Mouse (Mus musculus) embryonic facial prominence, embryonic 15.5 days (tissue): ENCODE measurements around the gene Fbxo39. TPM values are rescaled to one million over a fixed set of nuclear protein-coding genes. Genes with fewer than 3 reads are reported as not detected.

ENCODE experiments used
- ATAC-seq: fragments of 200-750 bp; cut with Nextera tagmentation; 2 replicates; pipeline ENCODE4 v1.8.0; 2017; ENCODE audit warnings: low read depth, moderate TSS enrichment; ENCODE audit not compliant: insufficient number of reproducible peaks, low FRiP score, low TSS enrichment
- H3K27ac ChIP-seq: fragments of 300-500 bp; sonication (generic); replicated peaks from 2 replicates; pipeline ENCODE4 v1.5.1; 2015; ENCODE audit warnings: mild to moderate bottlenecking, inconsistent platforms
- H3K27me3 ChIP-seq: fragments of 300-500 bp; sonication (generic); 2 replicates; pipeline ENCODE4 v1.6.1; 2015; ENCODE audit warnings: inconsistent platforms
- H3K36me3 ChIP-seq: fragments of 300-500 bp; sonication (generic); 2 replicates; pipeline ENCODE4 v1.6.1; 2015; ENCODE audit warnings: mild to moderate bottlenecking, inconsistent platforms
- H3K4me1 ChIP-seq: fragments of 300-500 bp; sonication (generic); 2 replicates; pipeline ENCODE4 v1.6.1; 2015; ENCODE audit warnings: inconsistent platforms
- H3K4me2 ChIP-seq: fragments of 300-500 bp; sonication (generic); replicated peaks from 2 replicates; pipeline ENCODE4 v1.6.1; 2015; ENCODE audit warnings: mild to moderate bottlenecking, inconsistent platforms
- H3K4me3 ChIP-seq: fragments of 300-500 bp; sonication (generic); replicated peaks from 2 replicates; pipeline ENCODE4 v1.5.1; 2015; ENCODE audit warnings: mild to moderate bottlenecking, inconsistent platforms
- H3K9ac ChIP-seq: fragments of 300-500 bp; sonication (generic); 2 replicates; pipeline ENCODE4 v1.6.1; 2015; ENCODE audit warnings: inconsistent platforms
- H3K9me3 ChIP-seq: fragments of 300-500 bp; sonication (generic); replicated peaks from 2 replicates; pipeline ENCODE4 v1.6.1; 2016; ENCODE audit warnings: inconsistent platforms
- WGBS: fragments of 180-500 bp; shearing (Covaris S2); methylation state at CpG from one replicate; pipeline ENCODE4 v1.1.7; 2015; 5-methylcytosine and 5-hydroxymethylcytosine counted together
- polyA plus RNA-seq: library from polyadenylated mRNA; unstranded; fragments of >200 nt; fragmentation: Nextera tagmentation; extraction: Ambion mirVana; gene quantifications from 2 replicates; pipeline ENCODE4 v1.2.1, GENCODE M21; 2015

The Fbxo39 gene
- polyA plus RNA-seq, 1 experiment from 2014 or later: not detected

- Histone ChIP-seq H3K9ac (no peak overlapping the region), H3K36me3 (no peaks in the 10 kb centered on the region), H3K27me3 (no peaks in the 10 kb centered on the region), H3K27ac (no peak overlapping the region), H3K4me1 (peaks cover 10% of the 10 kb centered on the region), H3K4me3 (no peak overlapping the region), H3K4me2 (no peak overlapping the region), H3K9me3 (no peaks in the 10 kb centered on the region)
- ATAC-seq: no peak
- WGBS: 31% methylated on average over 8 of the region's 8 CpGs
Measured at GRCm38 (mm10) chr11:72349016-72349415, 34.8 kb downstream of the Fbxo39 start.

- Histone ChIP-seq H3K4me2 (no peak overlapping the region), H3K9me3 (no peaks in the 10 kb centered on the region), H3K4me3 (no peak overlapping the region), H3K36me3 (no peaks in the 10 kb centered on the region), H3K27me3 (no peaks in the 10 kb centered on the region), H3K9ac (no peak overlapping the region), H3K4me1 (peaks cover 10% of the 10 kb centered on the region), H3K27ac (no peak overlapping the region)
- 52% methylated on average over 4 of the region's 4 CpGs for WGBS
- ATAC-seq: no peak
Measured at GRCm38 (mm10) chr11:72349652-72350051, 35.4 kb downstream of the Fbxo39 start.

- Histone ChIP-seq H3K36me3 (no peaks in the 10 kb centered on the region), H3K4me1 (peaks cover 16% of the 10 kb centered on the region), H3K9me3 (no peaks in the 10 kb centered on the region), H3K4me3 (no peak overlapping the region), H3K9ac (no peak overlapping the region), H3K4me2 (no peak overlapping the region), H3K27ac (no peak overlapping the region), H3K27me3 (no peaks in the 10 kb centered on the region)
- 71% methylated on average over 1 of the region's 1 CpGs for WGBS
- ATAC-seq: no peak
Measured at GRCm38 (mm10) chr11:72352272-72352671, 38.0 kb downstream of the Fbxo39 start.

- Histone ChIP-seq H3K4me1 (peaks cover 16% of the 10 kb centered on the region), H3K27ac (no peak overlapping the region), H3K36me3 (no peaks in the 10 kb centered on the region), H3K9ac (no peak overlapping the region), H3K9me3 (no peaks in the 10 kb centered on the region), H3K4me3 (no peak overlapping the region), H3K4me2 (no peak overlapping the region), H3K27me3 (no peaks in the 10 kb centered on the region)
- WGBS: 75% methylated on average over 3 of the region's 3 CpGs
- no peak for ATAC-seq
Measured at GRCm38 (mm10) chr11:72353186-72353585, 38.9 kb downstream of the Fbxo39 start.

GRCm38 (mm10) chr11:72354971-72355728 lies 40.9 kb downstream of the Fbxo39 start:
- H3K9ac ChIP-seq: no peak overlapping the region
- H3K27me3 ChIP-seq: no peaks in the 10 kb centered on the region
- H3K4me3 ChIP-seq: 0 out of 2 replicates have a peak overlapping the region, but pooled peaks have one; percentile 10
- H3K9me3 ChIP-seq: no peaks in the 10 kb centered on the region
- H3K4me2 ChIP-seq: peak overlapping the region; percentile 48
- 14% methylated on average over 20 of the region's 20 CpGs for WGBS
- H3K4me1 ChIP-seq: peaks cover 6% of the 10 kb centered on the region
- no peak overlapping the region for H3K27ac ChIP-seq
- H3K36me3 ChIP-seq: no peaks in the 10 kb centered on the region
- 0 out of 2 replicates have a peak, but pooled peaks have one; percentile 30 for ATAC-seq

GRCm38 (mm10) chr11:72361385-72362346 lies 47.4 kb downstream of the Fbxo39 start:
- Histone ChIP-seq H3K27me3 (no peaks in the 10 kb centered on the region), H3K9ac (peak overlapping the region; percentile 39), H3K4me2 (peak overlapping the region; percentile 88), H3K4me3 (peak overlapping the region; percentile 48), H3K36me3 (no peaks in the 10 kb centered on the region), H3K4me1 (peaks cover 15% of the 10 kb centered on the region), H3K9me3 (no peaks in the 10 kb centered on the region), H3K27ac (no peak overlapping the region)
- ATAC-seq: no peak
- WGBS: 6% methylated on average over 42 of the region's 42 CpGs

GRCm38 (mm10) chr11:72362347-72362741 lies 48.1 kb downstream of the Fbxo39 start, which contains the start of gene Tekt1:
TSS of gene Tekt1 (minus strand) at chr11:72362442.
- WGBS: 30% methylated on average over 10 of the region's 10 CpGs
- H3K9me3 ChIP-seq: no peaks in the 10 kb centered on the region
- no peaks in the 10 kb centered on the region for H3K27me3 ChIP-seq
- peaks cover 15% of the 10 kb centered on the region for H3K4me1 ChIP-seq
- peak within 1 kb of the TSS; percentile 88 for H3K4me2 ChIP-seq
- no peak for ATAC-seq
- H3K36me3 ChIP-seq: no peaks in the 10 kb centered on the region
- H3K4me3 ChIP-seq: peak within 1 kb of the TSS; percentile 48
- H3K27ac ChIP-seq: no peak within 1 kb of the TSS
- H3K9ac ChIP-seq: peak within 1 kb of the TSS; percentile 39

GRCm38 (mm10) chr11:72363523-72364240 lies 49.4 kb downstream of the Fbxo39 start:
- no peak overlapping the region for H3K4me3 ChIP-seq
- H3K27ac ChIP-seq: no peak overlapping the region
- ATAC-seq: no peak
- WGBS: 64% methylated on average over 8 of the region's 8 CpGs
- H3K27me3 ChIP-seq: no peaks in the 10 kb centered on the region
- no peaks in the 10 kb centered on the region for H3K9me3 ChIP-seq
- no peak overlapping the region for H3K9ac ChIP-seq
- no peaks in the 10 kb centered on the region for H3K36me3 ChIP-seq
- H3K4me2 ChIP-seq: no peak overlapping the region
- H3K4me1 ChIP-seq: peaks cover 22% of the 10 kb centered on the region

- ATAC-seq: no peak
- Histone ChIP-seq H3K36me3 (no peaks in the 10 kb centered on the region), H3K9me3 (no peaks in the 10 kb centered on the region), H3K4me1 (peaks cover 22% of the 10 kb centered on the region), H3K4me3 (no peak overlapping the region), H3K4me2 (no peak overlapping the region), H3K9ac (no peak overlapping the region), H3K27me3 (no peaks in the 10 kb centered on the region), H3K27ac (no peak overlapping the region)
- WGBS: 91% methylated on average over 5 of the region's 5 CpGs
Measured at GRCm38 (mm10) chr11:72364526-72364925, 50.3 kb downstream of the Fbxo39 start.

- WGBS: 81% methylated on average over 9 of the region's 9 CpGs
- no peak overlapping the region for H3K9ac ChIP-seq
- no peaks in the 10 kb centered on the region for H3K36me3 ChIP-seq
- ATAC-seq: no peak
- H3K27ac ChIP-seq: no peak overlapping the region
- H3K9me3 ChIP-seq: no peaks in the 10 kb centered on the region
- H3K4me1 ChIP-seq: peaks cover 29% of the 10 kb centered on the region
- H3K27me3 ChIP-seq: no peaks in the 10 kb centered on the region
- H3K4me2 ChIP-seq: no peak overlapping the region
- no peak overlapping the region for H3K4me3 ChIP-seq
Measured at GRCm38 (mm10) chr11:72366126-72366525, 51.9 kb downstream of the Fbxo39 start.
